Mouse (Mus musculus): Measurements from ENCODE around the gene Ptges2. TPM values are rescaled to one million over a fixed set of nuclear protein-coding genes. Genes with fewer than 3 reads are reported as not detected.
A peak's percentile ranks its signal among the peaks of the same experiment; 100 is the strongest.

The Ptges2 gene
- 35.8 and 40.5 TPM in 2 replicates for polyA plus RNA-seq (2016; fragmentation: Nextera tagmentation; extraction: Ambion mirVana)

GRCm38 (mm10) chr2:32395484-32395945, at the start of gene Ptges2:
Gene Ptges2, plus strand, starts transcription at chr2:32395896.
- ATAC-seq (ENCODE audit: low FRiP score, low read depth) = peak; percentile 92
- H3K36me3 ChIP-seq = peaks cover 7% of the 10 kb centered on the region
- H3K9ac ChIP-seq = peak within 1 kb of the TSS; percentile 91
- peaks cover 10% of the 10 kb centered on the region for H3K4me1 ChIP-seq
- no peaks in the 10 kb centered on the region for H3K27me3 ChIP-seq (replicated peaks)
- peak within 1 kb of the TSS; percentile 57 for H3K27ac ChIP-seq
- H3K4me2 ChIP-seq (replicated peaks) = peak within 1 kb of the TSS; percentile 95
- peak within 1 kb of the TSS; percentile 93 for H3K4me3 ChIP-seq
- WGBS = under 1% methylated on average over 31 of the region's 31 CpGs
- no peaks in the 10 kb centered on the region for H3K9me3 ChIP-seq

DNA sequence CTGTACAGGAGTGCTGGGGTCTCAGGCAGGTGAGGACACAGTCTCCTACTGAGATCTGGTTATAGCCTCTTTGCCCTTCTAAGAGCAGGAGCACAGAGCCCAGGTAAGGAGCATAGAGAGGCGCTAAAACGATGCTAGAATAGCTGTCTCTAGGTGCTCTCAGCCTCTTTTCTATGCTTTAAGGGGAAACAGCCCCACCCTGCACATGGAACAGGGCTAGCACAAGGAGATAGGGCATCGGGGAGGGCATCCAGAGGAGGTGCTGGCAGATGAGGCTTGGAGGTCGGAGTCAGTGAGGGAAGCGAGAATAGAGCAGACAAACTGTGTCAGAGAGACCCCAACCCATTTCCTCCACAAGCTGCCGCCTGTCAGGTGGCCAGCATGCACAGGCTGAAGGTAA, 48.7 kb upstream of the Ptges2 start:
- no peak for ATAC-seq (ENCODE audit: low FRiP score, low read depth)
- Histone ChIP-seq H3K4me2 (replicated peaks) (no peak overlapping the region), H3K27ac (no peak overlapping the region), H3K4me3 (no peak overlapping the region), H3K4me1 (peaks cover 28% of the 10 kb centered on the region), H3K9ac (no peak overlapping the region), H3K36me3 (no peaks in the 10 kb centered on the region), H3K9me3 (no peaks in the 10 kb centered on the region), H3K27me3 (replicated peaks) (0 out of 2 replicates have a peak, but pooled peaks cover 4% of the 10 kb centered on the region)
- WGBS = 76% methylated on average over 6 of the region's 6 CpGs

DNA sequence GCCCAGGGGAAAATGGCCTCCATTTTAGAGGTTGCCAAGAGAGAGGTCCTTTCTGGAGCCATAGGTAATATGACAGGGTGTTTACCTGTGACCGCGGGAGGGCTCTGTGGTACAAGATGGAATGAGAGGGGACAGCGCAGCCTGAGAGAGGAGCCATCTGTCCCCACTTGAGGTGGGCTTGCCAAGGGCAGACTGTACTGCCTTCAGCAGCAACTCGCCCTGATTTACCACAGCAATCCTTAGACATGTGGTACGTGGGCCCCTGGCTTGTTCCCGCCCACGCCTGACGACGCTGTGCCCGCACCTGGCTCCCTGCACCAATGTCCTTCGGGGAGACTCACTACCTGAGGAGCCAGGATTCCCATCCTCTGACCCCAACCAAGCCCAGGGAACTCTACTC, 47.4 kb upstream of the Ptges2 start:
- H3K4me2 ChIP-seq (replicated peaks) = no peak overlapping the region
- H3K9me3 ChIP-seq = no peaks in the 10 kb centered on the region
- H3K4me1 ChIP-seq = peaks cover 32% of the 10 kb centered on the region
- WGBS = 82% methylated on average over 11 of the region's 11 CpGs
- no peaks in the 10 kb centered on the region for H3K36me3 ChIP-seq
- no peak overlapping the region for H3K27ac ChIP-seq
- H3K9ac ChIP-seq = no peak overlapping the region
- 0 out of 2 replicates have a peak, but pooled peaks cover 4% of the 10 kb centered on the region for H3K27me3 ChIP-seq (replicated peaks)
- no peak for ATAC-seq (ENCODE audit: low FRiP score, low read depth)
- no peak overlapping the region for H3K4me3 ChIP-seq

DNA sequence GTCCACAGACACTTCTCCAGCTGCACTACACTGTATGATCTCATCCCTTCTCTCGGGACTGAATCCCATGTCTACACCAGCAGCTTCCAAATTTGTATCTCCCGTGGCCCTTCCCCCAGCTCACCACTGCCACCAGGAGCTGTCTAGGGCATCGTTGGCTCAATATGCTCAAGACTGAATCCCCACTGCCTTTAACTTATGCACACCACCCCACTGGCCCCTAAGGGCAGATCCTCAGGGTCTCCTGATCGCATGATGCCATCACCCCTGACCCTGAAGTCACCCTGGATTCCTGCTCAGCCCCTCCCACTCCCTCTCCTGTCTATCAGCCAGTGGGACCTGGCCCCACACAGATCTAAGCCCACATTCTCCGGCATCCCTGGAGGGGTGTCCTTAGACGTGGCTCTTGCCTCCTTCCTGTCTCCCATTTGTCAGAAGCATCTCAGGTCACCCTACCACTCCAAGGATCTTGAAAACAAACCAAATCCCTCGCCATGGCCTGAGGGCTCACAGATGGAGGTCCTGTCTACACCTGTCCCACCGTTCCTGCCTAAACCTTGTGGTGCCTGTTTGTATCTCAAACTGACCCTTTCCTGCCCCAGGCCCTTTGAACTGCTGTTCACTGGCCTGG, 46.0 kb upstream of the Ptges2 start:
- H3K27ac ChIP-seq = no peak overlapping the region
- no peak overlapping the region for H3K9ac ChIP-seq
- no peaks in the 10 kb centered on the region for H3K36me3 ChIP-seq
- ATAC-seq (ENCODE audit: low FRiP score, low read depth) = no peak
- H3K9me3 ChIP-seq = no peaks in the 10 kb centered on the region
- no peak overlapping the region for H3K4me3 ChIP-seq
- no peak overlapping the region for H3K4me2 ChIP-seq (replicated peaks)
- H3K4me1 ChIP-seq = peaks cover 32% of the 10 kb centered on the region
- 69% methylated on average over 8 of the region's 8 CpGs for WGBS
- 0 out of 2 replicates have a peak, but pooled peaks cover 4% of the 10 kb centered on the region for H3K27me3 ChIP-seq (replicated peaks)

GRCm38 (mm10) chr2:32350471-32351051, 45.1 kb upstream of the Ptges2 start:
- no peak for ATAC-seq (ENCODE audit: low FRiP score, low read depth)
- H3K9ac ChIP-seq = no peak overlapping the region; the same call in 1 of the 2 replicates

DNA sequence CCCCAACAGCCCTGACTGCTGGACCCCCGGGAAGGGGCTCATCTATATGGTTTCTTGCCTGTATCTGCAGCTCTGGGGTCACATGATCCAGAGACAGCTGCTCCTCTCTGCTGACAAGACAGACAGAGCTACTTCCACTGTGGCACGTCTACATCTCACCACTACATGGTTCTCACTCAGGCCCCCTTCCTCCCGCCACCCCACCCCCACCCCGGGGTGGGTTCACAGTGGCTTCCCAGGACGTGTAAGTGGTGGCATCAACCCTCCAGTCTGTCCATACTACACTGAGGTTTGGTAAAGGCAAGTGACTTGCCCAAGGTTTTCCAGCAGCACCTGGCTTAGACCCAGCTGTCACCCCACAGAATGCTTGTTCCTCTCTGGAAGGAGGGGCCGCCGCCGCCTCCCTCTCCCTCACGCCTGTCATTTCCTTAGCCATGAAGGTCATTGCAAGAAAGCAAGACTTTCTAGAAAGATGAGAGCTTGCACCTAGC, 44.2 kb upstream of the Ptges2 start:
- Histone ChIP-seq H3K4me3 (peak overlapping the region; percentile 63), H3K9me3 (no peaks in the 10 kb centered on the region), H3K9ac (peak overlapping the region; percentile 83), H3K4me2 (replicated peaks) (peak overlapping the region; percentile 89), H3K4me1 (peaks cover 32% of the 10 kb centered on the region), H3K27me3 (replicated peaks) (0 out of 2 replicates have a peak, but pooled peaks cover 6% of the 10 kb centered on the region), H3K36me3 (no peaks in the 10 kb centered on the region), H3K27ac (peak overlapping the region; percentile 82; the same call in 1 of the 2 replicates)
- ATAC-seq (ENCODE audit: low FRiP score, low read depth) = no peak
- 57% methylated on average over 9 of the region's 9 CpGs for WGBS

More at GRCm38 (mm10) chr2:32350471-32351051, 45.1 kb upstream of the Ptges2 start:
- Histone ChIP-seq H3K27me3 (replicated peaks) (0 out of 2 replicates have a peak, but pooled peaks cover 4% of the 10 kb centered on the region), H3K4me2 (replicated peaks) (peak overlapping the region; percentile 89), H3K9me3 (no peaks in the 10 kb centered on the region), H3K36me3 (no peaks in the 10 kb centered on the region), H3K4me3 (no peak overlapping the region), H3K27ac (no peak overlapping the region; the same call in 1 of the 2 replicates), H3K4me1 (peaks cover 32% of the 10 kb centered on the region)
- 51% methylated on average over 13 of the region's 13 CpGs for WGBS

- Histone ChIP-seq H3K4me3 (peak within 1 kb of the TSS; percentile 63), H3K36me3 (no peaks in the 10 kb centered on the region), H3K9me3 (no peaks in the 10 kb centered on the region), H3K27ac (peak within 1 kb of the TSS; percentile 82), H3K9ac (peak within 1 kb of the TSS; percentile 83), H3K27me3 (replicated peaks) (0 out of 2 replicates have a peak, but pooled peaks cover 6% of the 10 kb centered on the region), H3K4me2 (replicated peaks) (peak within 1 kb of the TSS; percentile 89), H3K4me1 (peaks cover 32% of the 10 kb centered on the region)
- 1% methylated on average over 41 of the region's 52 CpGs for WGBS
- ATAC-seq (ENCODE audit: low FRiP score, low read depth) = peak; percentile 49
These were observed 43.3 kb upstream of the Ptges2 start, which contains the start of gene Ciz1 for GRCm38 (mm10) chr2:32352151-32353006. Gene Ciz1, plus strand, starts transcription at chr2:32352327.

DNA sequence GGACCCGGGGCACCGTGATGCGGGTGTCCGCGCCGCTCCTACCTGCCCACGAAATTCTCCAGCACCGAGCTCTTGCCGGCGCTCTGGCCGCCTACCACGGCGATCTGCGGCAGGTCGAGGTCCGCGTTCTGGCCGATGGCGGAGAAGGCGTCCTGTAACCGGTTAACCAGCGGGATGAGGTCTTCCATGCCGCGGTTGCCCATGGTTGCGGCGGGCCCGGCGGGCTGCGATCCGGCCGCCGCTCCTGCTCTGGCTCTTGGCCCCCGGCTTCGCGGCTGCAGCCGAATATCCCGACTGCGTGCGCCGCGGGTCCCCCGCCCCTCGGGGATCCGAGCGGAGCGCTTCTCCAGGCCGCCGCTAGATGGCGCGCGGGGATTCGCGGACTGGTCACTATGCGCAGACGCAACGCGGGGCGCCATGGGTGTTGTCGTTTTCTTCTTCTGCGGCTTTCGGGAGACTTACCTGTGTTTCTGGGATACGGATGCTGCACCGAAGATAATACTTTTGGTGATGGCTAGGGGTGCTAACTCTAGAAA, 42.6 kb upstream of the Ptges2 start, which contains the start of gene Dnm1:
TSS of gene Dnm1 (minus strand) at position 332 of the 536 bp plus-strand sequence.
- 0 out of 2 replicates have a peak, but pooled peaks cover 6% of the 10 kb centered on the region for H3K27me3 ChIP-seq (replicated peaks)
- ATAC-seq (ENCODE audit: low FRiP score, low read depth) = peak; percentile 35
- H3K36me3 ChIP-seq = no peaks in the 10 kb centered on the region
- peak within 1 kb of the TSS; percentile 83 for H3K9ac ChIP-seq
- no peaks in the 10 kb centered on the region for H3K9me3 ChIP-seq
- peak within 1 kb of the TSS; percentile 63 for H3K4me3 ChIP-seq
- peak within 1 kb of the TSS; percentile 82 for H3K27ac ChIP-seq
- WGBS = under 1% methylated on average over 63 of the region's 63 CpGs
- peak within 1 kb of the TSS; percentile 89 for H3K4me2 ChIP-seq (replicated peaks)
- H3K4me1 ChIP-seq = peaks cover 32% of the 10 kb centered on the region

- Histone ChIP-seq H3K9me3 (no peaks in the 10 kb centered on the region), H3K27me3 (replicated peaks) (0 out of 2 replicates have a peak, but pooled peaks cover 6% of the 10 kb centered on the region), H3K4me2 (replicated peaks) (no peak overlapping the region), H3K27ac (no peak overlapping the region), H3K9ac (no peak overlapping the region), H3K36me3 (no peaks in the 10 kb centered on the region), H3K4me1 (peaks cover 32% of the 10 kb centered on the region), H3K4me3 (no peak overlapping the region)
- no peak for ATAC-seq (ENCODE audit: low FRiP score, low read depth)
- whole genome bisulfite sequencing = 82% methylated on average over 6 of the region's 6 CpGs
These were observed 41.9 kb upstream of the Ptges2 start for GRCm38 (mm10) chr2:32353836-32354235.

DNA sequence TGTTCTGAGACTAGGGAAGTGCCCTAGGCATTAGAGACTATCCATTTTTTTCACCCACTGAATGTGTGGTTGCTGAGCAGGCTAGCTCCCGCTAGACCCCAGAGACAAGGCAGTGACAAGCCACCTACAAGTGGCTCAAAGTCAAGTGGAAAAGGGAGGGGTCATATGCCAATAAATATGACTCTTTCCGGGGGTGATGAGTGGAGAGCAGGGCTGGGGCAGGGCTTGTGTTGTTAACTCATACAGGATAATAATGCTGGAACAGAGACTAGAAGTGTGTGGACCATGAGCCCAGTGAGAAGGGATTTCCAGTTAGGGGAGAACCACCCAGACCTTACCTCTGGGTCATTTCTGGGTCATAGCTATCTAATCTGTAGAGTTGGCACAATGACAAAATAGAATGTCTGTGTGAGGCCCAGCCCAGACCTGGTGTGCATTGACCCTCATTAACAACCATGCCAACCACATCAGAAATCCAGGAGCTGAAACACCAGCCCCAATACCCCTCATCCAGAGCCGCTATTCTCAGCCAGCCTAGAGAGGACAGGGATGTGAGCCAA, 41.3 kb upstream of the Ptges2 start:
- Histone ChIP-seq H3K27me3 (replicated peaks) (0 out of 2 replicates have a peak, but pooled peaks cover 6% of the 10 kb centered on the region), H3K9me3 (no peaks in the 10 kb centered on the region), H3K4me2 (replicated peaks) (no peak overlapping the region), H3K27ac (no peak overlapping the region), H3K9ac (no peak overlapping the region), H3K4me1 (peaks cover 32% of the 10 kb centered on the region), H3K4me3 (no peak overlapping the region), H3K36me3 (no peaks in the 10 kb centered on the region)
- no peak for ATAC-seq (ENCODE audit: low FRiP score, low read depth)
- WGBS = 90% methylated on average over 3 of the region's 3 CpGs

GRCm38 (mm10) chr2:32356216-32356615, 39.5 kb upstream of the Ptges2 start:
- Histone ChIP-seq H3K36me3 (no peaks in the 10 kb centered on the region), H3K27me3 (replicated peaks) (0 out of 2 replicates have a peak, but pooled peaks cover 2% of the 10 kb centered on the region), H3K9ac (no peak overlapping the region), H3K27ac (no peak overlapping the region), H3K4me2 (replicated peaks) (no peak overlapping the region), H3K4me1 (peaks cover 18% of the 10 kb centered on the region), H3K9me3 (no peaks in the 10 kb centered on the region), H3K4me3 (no peak overlapping the region)
- WGBS = 82% methylated on average over 10 of the region's 10 CpGs
- ATAC-seq (ENCODE audit: low FRiP score, low read depth) = no peak

Data from neural tube, embryonic 12.5 days (tissue).